Mouse (Mus musculus): ENCODE data around the gene Rasl10a.

The Rasl10a gene

DNA sequence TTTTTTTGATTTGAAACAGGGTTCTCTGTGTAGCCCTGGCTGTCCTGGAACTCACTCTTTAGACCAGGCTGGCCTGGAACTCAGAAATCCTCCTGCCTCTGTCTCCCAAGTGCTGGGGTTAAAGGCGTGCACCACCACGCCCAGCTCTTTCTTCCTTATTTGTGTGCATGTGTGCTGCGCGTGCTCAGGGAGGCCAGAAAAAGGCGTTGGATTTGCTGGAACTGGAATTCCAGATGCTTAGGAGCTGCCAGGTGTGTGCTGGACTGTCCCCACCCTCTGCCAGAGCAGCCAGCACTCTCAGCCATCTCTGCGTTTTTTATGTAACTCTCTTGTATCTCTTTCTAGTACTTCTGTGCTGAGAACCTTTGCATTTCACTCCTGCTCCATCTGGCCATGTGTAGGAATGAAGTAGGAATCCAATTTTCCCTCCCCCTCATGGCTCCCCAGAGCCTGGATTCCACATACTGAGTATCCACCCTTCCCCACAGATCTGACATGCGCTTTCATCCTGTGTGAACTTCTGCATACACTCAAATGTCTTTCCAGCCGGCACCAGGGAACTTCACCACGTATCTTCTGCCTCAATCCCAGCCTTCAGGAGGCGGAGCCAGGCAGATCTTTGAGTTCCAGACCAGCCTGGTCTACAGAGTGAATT is 5.6 kb upstream of the Rasl10a start:
- in situ Hi-C loops (cut with MboI, MseI), result no loop called here

DNA sequence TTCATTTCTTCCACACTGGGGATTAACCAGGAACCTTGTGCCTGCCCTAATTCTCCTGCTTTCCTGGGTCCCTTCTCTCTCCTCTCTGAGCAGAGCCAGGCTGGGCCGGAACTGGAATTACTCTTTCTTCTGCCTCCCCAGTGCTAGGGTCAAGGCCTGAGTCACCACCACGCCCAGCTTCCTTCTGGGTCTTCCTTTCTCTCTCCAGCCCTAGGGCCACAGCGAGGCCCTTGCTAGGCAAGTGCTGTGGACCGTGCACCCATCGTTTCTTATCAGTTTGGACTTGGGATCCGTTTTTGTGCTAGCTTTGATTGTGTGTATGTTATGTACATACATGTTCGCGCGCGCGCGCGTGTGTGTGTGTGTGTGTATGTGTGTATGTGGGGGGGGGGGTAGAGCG is 3.8 kb upstream of the Rasl10a start:
- in situ Hi-C loops (cut with MboI, MseI), result no loop called here

DNA sequence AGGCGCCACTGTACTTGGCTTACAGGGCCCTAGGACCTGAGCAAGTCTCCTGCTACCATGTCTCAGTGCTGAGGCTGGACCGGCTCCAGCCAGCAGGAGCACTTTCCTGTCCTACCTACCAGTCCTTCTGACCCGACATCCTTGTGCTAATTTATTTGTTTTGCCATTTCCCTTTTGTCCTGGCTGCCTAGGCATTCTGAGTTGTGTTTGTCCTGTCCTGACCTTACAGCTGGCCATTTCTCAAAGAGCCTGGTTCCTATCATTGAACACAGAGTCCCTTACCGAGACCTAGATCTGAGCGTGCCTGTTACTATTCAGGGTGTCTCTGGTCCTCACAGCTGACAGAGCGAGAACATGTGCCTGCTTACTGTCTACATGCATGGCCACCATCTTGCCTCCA is 3.1 kb upstream of the Rasl10a start:
- in situ Hi-C loops (cut with MboI, MseI), result no loop called here

DNA sequence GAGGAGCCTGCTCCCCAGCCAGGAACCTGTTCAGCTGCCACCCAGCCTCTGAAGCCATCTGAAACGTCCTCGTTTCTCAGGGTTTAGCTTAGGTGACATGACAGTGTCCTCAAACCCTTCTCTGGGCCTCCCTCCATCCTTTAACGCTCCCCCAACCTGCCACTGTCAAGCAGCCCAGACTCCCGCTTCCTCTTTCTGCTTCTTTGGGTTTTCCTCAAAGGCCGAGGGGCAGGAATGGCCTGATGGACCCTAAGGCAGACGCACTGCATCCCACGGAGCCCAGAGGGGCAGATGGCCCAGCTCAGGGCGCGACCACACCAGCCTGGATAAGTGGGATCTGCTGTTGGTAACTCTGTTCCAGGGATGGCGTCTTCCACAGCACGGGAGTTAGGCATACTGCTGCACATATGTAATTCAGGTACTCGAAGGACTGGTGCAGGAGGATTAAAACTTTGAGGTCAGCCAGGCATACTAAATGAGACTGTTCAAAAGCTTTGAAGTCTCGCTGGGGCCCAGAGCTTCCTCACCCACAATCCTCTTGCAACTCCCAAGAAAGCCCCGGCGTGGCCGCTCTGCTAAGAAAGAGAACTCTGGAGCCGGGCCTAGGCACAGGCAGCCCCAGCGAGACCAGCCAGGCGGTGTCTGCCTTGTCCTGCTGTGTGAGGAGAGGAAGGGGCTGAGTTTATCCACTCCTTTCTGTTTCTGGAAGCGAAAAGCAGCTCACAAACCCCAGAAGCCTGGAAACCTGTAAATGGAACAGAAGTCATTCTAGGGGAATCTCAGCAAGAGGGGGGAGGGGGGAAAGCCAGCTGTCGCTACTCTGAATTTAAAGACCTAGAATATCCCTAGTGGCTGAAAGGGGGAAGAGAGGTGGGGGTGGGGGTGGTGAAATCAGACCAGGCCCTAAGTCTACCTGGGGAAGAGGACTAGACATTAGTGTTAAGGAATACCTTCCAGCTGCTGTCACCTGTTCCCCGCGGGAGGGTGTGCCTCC is 1.7 kb upstream of the Rasl10a start:
- in situ Hi-C loops (cut with MboI, MseI), result no loop called here

DNA sequence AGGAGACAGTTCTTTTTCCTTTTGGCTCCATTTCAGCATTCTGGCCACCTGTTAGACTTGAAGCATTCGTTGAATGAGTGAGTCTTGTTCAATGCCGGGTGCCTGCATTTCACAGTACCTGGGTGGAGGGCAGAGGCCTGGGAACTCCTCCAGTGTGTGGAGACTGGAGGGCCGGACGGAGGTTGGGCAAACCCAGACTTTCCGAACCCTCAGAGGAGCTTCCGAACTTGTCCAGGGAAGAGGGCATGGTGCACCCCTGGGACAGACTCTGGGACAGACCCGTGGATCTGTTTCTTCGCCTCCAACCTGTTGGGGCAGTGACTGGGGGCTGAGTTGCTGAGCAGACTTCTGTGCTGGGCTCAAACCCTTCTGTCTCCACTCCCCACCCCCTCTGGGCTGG is 864 bp upstream of the Rasl10a start:
- in situ Hi-C loops (cut with MboI, MseI), result no loop called here

DNA sequence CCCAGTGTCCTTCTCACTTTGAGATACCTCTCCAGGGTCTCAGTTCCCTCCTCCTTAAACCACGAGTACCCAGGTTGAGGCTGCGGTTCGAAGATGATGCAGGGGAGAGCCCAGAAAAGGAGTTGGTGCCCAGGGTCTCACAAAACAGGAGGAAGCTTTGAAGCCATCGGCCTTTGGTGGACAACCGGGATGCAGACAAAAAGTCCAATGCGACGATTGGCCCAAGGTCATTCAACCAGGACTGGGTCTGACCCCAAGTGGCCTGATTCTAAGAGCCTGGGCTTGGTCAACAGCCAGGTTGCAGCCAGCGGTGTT is 430 bp upstream of the Rasl10a start:
- in situ Hi-C loops (cut with MboI, MseI), result no loop called here

DNA sequence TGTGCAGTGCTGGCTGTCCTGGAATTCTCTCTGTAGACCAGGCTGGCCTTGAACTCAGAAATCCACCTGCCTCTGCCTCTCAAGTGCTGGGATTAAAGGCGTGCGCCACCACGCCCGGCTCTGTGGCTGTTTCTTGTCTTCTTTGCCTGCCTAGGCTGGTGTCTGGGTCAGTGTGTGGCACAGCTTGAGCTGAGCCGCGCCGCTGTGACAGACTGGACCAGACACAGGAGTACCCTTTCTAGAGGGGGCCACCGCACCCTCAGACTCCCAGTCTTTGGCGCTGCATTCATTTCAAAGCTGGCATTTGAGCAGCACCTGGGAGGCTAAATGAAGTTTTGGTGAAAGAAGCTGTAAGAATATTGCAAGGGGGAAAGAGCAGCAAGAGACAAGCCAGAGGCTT is 855 bp downstream of the Rasl10a start:
- in situ Hi-C loops (cut with MboI, MseI), result no loop called here

DNA sequence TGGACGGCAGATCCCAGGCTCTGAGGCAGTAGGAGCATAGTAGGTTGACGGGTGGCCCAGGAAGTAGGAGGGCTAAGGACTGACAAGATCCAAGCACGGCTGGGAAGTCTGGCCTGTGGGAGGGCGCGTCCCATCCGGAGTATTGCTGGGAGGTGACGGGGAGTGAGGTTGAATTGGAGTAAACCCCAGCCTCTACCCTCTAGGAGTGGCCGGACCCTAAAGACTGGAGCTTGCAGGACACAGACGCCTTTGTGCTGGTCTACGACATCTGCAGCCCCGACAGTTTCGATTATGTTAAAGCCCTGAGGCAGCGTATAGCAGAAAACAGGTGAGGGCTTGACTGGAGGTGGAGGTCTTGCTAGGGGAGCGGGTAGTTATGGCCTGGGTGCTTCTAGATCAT is 1.3 kb downstream of the Rasl10a start:
- in situ Hi-C loops (cut with MboI, MseI), result no loop called here

DNA sequence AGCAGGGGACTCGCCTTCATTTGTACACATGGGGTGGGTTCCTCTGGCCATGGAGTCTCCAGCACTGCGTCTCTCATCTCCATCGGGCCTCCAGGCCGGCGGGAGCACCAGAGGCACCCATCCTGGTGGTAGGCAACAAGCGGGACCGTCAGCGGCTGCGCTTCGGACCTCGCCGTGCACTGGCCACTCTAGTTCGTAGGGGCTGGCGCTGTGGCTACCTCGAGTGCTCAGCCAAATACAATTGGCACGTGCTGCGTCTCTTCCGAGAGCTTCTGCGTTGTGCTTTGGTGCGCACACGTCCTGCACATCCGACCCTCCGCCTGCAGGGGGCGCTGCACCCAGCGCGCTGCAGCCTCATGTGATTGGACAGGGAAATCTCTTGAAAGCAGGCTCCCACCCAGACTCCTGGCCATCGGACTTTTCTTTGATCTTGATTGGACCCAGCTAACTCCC is 1.8 kb downstream of the Rasl10a start:
- in situ Hi-C loops (cut with MboI, MseI), result loop anchor here (10.0 kb wide), 1 partner anchor 1815 kb away; no protein-coding TSS in a partner anchor

DNA sequence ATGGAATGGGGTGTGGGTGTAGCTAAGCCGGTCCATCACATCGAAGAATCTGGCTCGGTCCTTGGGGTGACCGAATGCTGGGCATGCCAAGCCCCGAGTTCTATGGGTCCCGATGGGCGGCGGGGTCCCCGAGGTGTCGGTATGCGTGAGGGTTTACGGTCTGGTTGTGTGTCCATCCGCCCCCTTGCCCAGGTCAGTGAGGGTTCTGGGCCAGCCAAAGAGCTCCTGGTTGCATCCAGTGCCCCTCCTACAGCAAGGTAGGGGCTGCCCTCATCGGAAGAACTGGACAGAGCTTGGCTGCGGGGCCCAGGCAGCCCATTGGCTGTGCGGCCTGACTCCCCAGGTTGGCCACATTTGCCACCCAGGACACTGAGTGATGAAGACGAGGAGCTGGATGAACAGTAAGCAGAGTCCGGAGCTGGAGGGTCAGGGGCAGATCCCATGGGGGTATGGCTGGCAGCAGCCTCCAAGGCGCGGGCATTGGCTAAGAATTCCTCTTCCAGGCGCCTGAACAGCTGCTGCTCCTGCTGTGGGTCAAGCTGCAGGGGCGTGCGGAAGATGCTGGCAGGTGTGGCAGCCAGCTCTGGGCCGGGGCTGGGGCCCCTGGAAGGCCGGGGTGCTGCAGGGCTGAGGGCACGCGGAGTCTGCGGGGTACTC is 3.0 kb downstream of the Rasl10a start:
- in situ Hi-C loops (cut with MboI, MseI), result loop anchor here (10.0 kb wide), 1 partner anchor 1816 kb away; no protein-coding TSS in a partner anchor

DNA sequence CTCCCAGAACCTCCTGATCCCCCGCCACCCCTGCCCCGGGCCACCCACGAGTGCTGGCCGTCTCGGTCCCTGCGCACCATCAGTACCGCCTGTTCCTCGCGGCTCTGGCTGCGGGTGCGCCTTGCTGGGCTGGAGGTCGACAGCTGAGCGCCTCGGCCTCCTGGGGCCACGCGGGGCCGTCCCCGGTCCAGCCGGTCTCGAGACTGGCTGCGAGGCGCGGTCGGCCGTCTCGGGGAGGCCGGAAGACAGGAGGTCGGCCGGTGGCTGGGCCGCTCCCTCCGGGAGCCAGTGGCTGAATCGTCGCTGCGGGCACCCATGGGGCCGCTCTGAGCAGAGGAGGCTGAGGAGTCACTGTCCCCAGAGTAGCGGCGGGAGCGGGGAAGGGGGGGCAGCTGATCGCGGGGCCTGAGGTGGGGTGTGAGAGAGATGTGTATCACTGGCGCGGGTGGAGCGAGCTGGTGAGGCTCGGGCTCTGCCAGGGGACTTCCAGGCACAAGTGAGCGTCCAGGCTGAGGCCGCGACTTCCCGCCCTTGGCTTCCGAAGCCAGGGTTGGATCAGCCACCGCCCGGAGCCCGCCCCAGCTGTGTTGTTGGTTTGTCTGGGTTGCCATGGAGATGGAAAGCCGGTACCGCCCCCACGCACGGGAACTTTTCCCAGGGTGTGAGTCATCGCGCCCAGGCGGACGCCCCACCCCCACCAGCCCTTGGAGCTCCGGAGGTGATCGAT is 3.6 kb downstream of the Rasl10a start:
- in situ Hi-C loops (cut with MboI, MseI), result loop anchor here (10.0 kb wide), 1 partner anchor 1817 kb away; no protein-coding TSS in a partner anchor

DNA sequence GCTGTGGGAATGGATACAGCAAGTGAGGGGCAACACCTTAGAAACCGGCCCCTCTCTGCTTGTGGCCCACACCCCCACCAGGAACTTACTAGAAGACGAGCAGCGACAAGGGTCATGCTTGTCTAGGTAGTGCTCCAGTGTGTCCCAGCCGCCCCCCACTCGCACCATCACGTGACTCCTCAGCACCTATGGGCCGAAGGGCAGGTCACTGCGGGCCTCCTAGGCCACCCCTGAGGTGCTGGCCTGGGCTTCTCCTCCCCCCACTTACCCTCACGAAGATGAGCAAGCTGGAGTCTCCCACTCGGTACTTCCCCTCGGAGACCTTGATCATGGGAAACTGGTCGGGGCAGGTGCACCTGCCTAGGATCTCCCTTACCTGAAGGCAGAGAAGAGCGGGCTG is 4.4 kb downstream of the Rasl10a start:
- in situ Hi-C loops (cut with MboI, MseI), result loop anchor here (10.0 kb wide), 1 partner anchor 1818 kb away; no protein-coding TSS in a partner anchor

DNA sequence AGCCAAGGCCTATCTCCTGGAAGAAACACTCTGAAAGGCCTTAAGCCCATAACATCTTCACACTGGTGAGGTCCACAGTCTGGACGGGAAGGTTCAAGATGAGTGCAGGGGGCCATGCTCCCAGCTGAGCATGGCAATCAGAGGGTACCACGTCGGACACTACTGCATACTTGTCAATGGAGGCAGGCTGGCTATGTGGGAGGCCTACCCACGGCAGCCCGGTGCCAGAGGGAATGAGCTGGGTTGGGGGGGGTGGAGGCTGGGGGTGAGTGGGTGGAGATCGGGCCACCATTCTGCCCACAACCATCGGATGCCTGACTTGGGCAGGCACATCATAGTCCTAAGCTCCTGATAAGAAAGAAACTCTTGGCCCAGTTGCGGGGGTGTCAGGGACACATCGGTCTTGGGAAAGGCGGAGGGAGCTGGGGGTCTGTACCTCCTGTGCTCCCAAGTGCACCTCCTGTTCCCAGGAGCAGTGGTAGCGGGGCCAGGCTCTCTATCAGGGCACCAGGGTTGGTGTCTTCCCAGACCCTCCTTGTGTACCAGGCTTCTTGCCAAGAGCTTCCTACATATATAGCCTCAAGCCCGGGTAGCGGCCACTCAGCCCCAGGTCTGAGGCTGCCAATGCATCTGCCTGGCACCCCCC is 5.1 kb downstream of the Rasl10a start:
- in situ Hi-C loops (cut with MboI, MseI), result loop anchor here (10.0 kb wide), 1 partner anchor 1818 kb away; no protein-coding TSS in a partner anchor

DNA sequence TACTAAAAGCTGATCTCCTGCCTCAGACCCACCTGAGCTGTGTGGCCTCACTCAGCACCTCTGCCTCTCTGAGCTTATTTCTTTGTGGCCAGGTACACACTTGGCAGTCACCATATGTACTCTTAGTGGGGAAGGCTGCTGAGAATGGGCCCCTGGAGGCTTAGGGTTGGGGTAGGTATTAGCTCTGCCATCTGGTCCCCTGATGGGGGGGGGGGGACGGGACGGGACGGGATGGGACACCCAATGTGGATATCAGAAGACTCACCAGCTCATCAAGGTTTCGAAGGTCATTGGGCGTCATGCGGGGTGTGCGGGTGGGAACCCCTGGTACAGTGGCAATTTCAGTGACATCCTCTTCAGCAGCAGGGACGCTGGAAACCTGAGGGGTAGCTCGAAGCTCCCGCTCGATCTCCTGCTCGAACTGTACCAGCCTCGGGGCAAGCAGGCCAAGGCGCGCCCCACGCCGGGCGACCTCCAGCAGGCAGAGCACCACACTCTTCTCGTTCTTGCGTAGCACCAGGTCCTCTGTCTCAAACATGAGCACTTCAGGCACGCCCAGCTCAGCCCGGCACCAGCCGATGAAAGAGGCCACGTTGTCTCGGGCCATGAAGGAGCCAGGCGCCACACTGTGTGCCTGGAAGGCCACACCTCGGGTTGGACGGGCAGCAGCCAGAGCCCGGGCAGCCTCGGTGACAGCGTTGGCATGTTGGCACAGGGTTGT is 5.8 kb downstream of the Rasl10a start:
- in situ Hi-C loops (cut with MboI, MseI), result loop anchor here (10.0 kb wide), 1 partner anchor 1819 kb away; no protein-coding TSS in a partner anchor

DNA sequence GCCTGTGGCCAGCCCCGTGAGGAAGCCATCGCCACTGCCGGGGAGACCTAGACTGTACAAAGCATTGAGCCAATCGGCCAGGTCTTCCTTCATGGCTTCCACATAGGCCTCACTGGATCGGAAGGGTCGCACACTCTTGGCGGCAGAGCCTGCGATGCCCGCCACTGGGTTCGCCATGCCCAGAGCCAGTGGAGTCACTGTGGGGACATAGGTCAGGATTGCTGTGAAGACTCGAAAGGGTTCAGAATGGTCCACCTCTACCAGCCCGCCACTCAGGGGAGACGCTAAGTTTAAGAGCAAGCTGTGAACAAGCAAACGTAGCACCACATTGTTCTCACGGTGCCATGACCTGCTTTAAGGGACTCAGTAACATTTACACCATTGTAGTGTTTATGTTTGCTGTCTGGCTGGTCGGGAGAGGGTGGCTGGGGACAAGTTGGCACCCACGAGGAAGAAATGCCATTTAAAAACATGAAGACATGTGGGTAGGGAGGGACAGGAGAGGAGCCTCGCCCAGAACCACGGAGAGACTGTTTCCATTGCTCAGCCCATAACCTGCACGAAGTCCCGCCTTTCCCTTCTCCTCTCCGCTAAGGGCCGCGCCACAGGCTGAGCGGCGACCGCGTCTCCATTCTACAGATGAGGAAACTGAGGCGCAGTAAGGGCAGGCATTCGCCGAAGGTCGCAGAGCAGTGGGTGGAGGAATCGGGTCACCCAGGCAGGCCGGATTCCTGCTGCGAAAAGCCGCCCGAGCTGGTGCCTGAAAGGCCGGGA is 6.5 kb downstream of the Rasl10a start:
- in situ Hi-C loops (cut with MboI, MseI), result loop anchor here (10.0 kb wide), 1 partner anchor 1820 kb away; no protein-coding TSS in a partner anchor

DNA sequence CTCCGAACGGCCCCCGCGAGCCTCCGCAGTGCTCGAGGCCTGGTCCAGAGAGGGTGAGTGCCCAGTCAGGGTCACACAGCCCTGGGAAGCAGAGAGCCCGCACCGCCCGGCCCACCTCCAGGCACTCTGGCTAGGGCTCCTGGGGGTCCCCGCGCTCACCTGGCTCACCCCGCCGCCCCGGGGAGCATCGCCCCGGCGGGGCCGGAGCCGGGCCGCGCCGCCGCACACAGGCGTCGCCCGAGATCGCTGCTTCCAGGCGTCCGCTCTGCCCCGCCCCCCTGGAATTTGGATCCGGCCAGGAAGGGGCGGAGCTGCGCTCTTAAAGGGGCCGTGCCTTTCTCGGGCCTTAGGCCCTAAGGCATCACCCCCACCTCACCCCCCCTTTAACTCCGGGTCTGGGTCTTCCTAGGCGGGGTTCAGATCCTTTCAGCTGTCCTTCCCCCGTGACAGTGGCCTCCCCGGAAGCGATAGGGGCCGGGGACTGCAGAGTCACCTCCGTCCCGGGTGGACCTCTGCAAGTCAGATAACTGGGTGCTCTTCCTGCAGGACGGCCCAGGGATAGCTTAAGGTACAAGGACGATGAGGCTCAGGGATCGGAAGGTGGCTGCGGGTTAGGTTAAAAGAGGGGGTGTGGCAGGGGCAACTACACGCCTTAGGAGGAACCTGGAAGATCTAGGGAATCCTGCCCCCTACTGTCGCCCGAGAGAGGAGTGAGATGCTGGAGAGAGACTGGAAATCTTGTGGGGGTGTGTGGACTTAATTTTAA is 7.3 kb downstream of the Rasl10a start, which contains the start of gene Gas2l1:
Gene Gas2l1 (minus strand): TSS at position 272 of the 766 bp plus-strand sequence.
- in situ Hi-C loops (cut with MboI, MseI), result loop anchor here (10.0 kb wide), 1 partner anchor 1820 kb away; no protein-coding TSS in a partner anchor

DNA sequence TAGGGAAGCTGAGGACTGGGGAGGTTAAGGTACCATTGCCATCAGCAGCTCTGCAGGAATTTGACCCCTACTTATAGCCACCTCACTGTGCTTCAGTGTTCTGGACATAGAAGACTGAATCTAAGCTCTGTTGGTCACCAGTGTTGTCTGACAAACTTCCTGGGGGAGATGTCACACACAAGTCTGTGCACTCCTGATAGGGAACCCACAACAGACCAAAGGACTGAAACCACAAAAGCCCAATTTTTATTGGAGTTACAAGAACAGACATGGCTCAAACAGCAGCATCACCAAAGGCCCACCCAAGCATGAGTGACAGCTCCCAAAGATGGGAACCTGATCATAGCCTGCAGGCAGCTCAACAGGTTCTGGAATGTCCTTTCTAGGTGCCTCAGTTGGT is 9.1 kb downstream of the Rasl10a start:
- in situ Hi-C loops (cut with MboI, MseI), result loop anchor here (10.0 kb wide), 1 partner anchor 1822 kb away; no protein-coding TSS in a partner anchor

All from T-helper 1 cell (primary cell).